Mouse (Mus musculus): ENCODE measurements around the gene Taok3.

Taok3 gene

DNA sequence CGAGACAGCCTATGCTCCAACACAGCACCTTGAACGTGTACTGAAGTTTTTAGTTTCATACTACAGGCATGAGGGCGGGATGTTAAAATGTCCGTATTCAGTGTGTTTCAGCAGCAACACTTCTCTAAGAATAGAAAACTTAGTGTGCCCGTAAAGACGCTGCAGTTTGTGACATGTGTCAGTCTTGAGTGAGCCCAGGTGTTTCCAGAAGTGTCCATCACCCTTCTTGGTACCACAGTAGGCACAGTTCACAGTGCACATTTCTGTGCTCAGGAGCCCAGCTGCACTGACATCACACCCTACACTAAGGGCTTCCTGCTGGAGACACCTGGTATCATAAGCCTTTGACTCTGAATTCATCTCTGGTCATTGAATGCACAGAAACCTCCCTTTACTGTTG lies 58.6 kb downstream of the Taok3 start:
- no peak for DNase-seq (ENCODE audit: low spot score in 2 of 2)

DNA sequence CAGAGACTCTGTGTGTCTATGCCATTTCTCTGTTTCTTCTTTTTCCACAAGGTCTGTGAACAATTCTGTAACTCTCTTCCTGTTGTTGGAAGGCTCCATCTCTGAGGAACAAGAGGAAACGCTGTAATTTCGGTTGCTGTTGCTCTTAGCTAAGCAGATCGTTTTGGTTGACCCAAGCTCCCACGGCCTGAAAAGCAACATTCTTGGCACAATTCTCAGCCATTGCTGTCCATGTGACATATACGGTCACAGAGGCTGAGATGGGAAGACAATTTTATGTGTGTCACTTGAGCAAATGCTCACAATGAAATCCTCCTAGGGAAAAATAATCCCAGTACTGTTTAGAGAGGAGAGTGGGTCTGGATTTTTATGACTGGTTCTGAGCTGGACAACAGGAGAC lies 62.0 kb downstream of the Taok3 start:
- no peak for DNase-seq (ENCODE audit: low spot score in 2 of 2)

DNA sequence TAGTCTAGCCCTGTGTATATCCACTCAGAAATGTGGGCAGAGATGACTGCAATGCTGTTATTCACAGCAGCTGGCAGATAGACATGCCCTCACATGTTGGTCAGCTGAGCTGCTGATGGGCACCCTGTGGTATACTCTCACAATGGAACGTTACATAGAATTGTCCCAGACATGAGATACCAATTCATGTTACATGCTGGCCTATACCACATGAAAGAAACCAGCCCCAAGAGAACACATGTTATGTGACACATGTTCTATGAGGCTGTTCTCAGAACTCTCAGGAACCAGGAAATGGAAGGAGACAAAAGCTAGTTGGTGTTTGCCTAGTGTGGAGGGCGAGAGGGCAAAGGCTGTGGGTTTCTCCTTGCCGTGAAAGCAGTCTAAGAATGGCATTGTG lies 62.5 kb downstream of the Taok3 start:
- no peak for DNase-seq (ENCODE audit: low spot score in 2 of 2)

DNA sequence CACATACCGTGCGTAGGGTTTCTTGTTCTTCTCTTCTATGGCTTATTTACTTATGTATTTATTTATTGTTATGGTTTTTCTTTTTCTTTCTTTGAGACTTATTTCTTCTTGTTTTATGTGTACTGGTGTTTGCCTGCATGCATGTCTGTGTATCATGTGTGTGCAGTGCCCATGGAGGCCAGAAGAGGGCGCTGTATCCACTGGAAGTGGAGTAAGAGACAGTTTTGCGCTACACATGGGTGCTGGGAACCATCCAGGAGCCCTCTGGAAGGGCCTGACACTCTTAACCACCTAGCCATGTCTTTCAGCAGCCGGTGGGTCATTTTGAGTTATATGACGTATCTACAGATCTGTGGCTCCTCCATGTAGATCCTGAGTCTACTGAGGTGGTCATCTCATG lies 64.9 kb downstream of the Taok3 start:
- DNase-seq (ENCODE audit: low spot score in 2 of 2), result no peak

DNA sequence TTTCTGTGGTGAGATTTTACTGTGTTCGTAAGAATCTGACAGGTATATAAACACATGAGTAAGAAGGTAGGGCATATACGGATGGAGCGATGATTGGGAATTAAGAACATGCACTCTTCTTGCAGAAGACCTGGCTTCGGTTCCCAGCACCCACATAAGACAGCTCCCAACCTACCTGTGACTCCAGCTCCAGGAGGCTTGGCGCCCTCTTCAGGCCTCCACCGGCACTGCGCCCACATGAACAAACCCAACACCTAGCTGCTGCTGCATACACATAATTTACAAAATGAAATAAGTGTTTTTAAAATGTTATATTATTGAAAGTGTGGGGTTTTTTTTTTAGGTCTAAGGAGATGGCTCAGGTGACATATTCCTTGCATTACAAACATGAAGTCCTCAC lies 65.7 kb downstream of the Taok3 start:
- DNase-seq (ENCODE audit: low spot score in 2 of 2), result no peak

DNA sequence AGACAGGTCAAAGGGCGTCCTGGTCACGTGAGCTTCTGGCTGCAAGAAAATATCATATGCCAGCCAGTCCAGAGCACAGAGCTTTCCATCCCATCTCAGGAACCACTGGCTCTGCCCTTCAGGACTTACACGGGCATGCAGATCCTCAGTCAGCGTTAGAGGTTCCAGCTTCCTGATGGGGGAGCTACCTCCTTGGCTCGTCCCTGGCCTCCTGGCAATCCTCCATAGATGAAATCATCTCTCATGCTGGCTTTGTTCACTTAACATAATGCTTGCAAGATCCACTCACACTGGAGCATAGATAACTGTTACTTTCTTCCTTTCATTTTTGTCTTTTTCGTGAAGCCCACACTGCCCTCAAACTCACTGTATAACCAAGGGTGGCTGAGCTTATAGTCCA lies 72.1 kb downstream of the Taok3 start:
- no peak for DNase-seq (ENCODE audit: low spot score in 2 of 2)

DNA sequence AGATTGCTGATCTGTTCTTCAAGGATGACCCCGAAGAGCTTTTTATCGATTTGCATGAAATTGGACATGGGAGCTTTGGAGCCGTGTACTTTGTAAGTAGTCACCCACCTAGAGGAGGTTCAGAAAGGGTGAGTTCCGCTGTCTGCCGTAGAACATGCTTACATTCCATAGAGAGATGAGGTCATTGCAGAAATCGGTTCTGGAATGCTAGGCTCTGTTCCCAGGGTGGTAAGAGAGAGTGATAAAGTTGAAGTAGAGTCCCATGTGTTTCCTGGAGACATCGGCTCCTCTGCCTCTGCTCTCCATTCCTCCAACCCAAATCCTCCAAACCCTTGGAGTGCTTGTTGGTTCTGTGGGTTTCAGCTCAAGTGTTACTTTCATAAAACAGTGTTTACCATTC lies 73.8 kb downstream of the Taok3 start:
- no peak for DNase-seq (ENCODE audit: low spot score in 2 of 2)

DNA sequence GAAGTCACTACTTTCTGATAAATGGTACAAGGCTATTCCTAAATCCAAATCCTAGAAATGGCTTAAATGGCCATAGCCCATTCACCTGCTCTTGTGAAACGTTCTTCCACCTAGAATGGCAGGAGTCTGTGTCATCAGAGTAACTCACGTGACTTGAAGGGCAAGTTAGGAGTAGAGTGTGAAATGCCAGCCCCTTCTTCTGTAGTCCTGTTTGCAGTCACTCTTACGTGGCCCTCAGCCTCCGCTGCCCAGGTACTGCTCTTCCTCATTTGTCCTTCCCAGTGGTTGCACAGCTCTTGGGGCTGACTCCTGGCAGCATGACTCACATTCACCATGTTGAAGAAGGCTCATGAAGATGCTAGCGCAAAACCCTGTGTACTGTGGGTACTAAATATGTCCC lies 74.7 kb downstream of the Taok3 start:
- DNase-seq (ENCODE audit: low spot score in 2 of 2), result no peak

DNA sequence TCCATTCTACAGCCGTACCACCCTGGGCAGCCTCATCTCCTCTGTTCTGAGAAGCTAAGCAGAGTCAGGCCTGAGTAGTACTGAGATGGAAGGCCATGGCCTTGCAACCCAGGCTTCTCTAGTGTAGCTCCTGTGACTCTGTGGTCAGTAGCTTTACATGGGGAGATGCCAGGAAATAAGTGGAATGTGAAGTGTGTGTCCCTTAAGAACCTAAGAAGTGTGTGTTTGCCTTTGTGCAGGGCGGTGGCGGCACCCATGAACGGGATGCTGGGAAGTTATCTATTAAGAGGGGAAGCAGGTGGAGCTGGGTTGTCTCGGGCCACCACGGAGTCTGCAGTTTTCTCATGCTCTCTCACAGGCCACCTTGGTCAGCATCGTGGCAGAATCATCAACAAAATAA lies 76.6 kb downstream of the Taok3 start:
- no peak for DNase-seq (ENCODE audit: low spot score in 2 of 2)

DNA sequence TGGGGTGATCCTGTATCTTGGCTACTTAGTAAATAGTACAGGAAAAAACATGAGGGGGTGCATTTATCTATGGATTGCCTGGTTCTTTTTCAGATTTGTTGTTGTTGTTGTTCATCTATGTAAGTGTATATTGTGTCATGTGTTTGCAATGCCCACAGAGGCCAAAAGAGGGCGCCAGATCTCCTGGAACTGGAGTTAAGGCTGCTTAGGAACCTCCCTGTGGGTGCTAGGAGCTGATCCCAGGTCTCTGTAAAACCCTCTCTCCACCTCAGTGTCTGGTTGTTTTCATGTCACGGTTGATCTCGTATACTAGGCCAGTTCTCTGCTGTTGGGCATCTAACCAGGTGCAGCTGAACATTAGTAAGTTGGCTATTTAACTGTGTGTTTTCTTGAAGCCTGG lies 78.5 kb downstream of the Taok3 start:
- no peak for DNase-seq (ENCODE audit: low spot score in 2 of 2)

DNA sequence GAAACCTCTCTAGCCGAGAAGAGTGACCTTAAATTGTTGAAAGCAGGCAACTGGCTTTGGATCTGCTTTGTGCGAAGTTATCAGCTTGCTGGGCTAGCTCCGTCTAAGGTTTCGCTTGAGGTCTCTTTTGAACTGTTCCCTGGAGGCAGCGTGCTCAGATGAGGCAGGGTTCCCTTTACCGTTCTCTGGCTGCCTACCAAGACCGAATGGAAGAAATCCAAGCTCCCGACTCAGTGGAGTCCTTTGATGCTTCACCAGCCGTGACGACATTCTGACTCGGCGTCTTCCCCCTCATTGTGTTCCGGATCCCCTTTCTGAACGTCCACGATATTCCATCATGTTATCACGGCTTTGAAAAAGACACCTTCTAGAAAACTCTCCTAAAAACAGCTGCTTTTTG lies 87.4 kb downstream of the Taok3 start:
- DNase-seq (ENCODE audit: low spot score in 2 of 2), result peak in 1 of 2 experiments; percentile 7

DNA sequence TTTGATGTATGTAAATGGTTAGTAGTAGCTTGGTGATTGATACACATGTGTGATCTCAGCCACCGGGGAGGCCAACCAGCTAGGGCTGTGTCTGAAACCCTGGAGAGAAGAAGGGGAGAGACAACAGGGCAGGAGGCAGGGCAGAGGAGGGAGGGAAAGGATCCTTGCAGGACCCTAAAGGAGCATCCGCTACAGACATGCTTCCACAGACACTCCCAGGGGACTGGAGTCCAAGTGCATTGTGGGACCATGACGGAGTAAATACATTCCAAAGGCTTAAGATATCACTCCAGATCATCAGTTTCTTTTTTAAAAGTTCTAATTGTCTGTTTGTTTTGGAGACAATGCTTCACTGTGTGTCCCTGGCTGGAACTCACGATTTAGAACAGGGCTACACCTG lies 94.1 kb downstream of the Taok3 start:
- DNase-seq (ENCODE audit: low spot score in 2 of 2), result no peak

DNA sequence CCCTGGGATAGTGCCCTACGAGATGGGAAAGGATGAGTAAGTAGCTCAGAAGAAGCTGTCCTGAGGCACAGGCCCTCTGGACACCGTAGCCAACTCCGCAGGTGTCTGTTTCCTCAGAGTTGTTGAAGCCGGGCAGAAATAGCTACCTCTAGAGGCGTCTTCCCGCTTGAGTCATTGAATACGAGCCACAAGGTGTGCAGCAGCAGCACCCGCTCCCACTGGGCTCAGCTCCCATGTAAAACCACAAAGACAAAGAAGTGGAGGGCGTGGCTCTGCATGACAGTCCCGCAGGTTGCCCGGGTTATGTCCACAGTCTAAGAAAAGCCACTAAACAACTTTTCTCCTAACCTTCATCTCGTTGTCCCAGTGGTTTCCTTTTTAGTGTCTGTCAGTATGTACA lies 111.1 kb downstream of the Taok3 start:
- no peak for DNase-seq (ENCODE audit: low spot score in 2 of 2)

DNA sequence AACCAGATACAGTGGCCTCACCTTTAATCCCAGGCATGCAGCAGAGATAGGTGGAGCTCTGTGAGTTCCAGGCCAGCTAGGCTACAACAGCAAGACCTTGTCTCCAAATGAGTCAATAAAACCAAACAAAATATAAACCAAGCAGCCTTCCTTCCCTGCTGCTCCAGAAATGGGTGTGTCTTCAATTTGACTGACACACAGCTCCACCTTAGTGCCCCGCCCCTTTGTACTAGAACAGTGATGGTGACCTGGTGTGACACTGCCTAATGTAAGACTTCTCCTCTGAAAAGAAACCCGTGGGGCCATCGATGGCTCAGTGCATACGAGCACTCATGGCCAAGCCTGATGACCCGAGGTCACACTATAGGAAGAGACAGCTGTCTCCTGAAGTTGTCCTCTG lies 116.6 kb downstream of the Taok3 start:
- DNase-seq (ENCODE audit: low spot score in 2 of 2), result no peak

DNA sequence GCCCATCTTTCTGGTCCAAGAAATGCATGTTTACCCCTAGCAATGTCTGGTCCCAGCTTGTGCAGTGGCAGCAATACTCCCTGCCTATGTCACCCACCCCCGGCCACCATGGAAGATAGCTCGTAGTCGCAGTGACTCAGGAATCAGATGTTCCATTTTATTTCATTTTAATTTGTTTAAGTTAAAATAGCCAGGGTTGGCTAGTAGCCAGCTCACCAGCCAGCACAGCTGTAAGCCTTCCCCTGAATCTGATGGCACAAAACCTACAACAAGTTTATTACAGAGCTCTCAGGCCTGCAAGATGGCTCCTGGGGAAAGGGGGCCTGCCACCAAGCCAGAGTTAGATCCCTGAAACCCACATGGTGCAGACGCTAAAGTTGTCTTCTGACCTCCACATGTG lies 119.2 kb downstream of the Taok3 start:
- DNase-seq (ENCODE audit: low spot score in 2 of 2), result no peak

DNA sequence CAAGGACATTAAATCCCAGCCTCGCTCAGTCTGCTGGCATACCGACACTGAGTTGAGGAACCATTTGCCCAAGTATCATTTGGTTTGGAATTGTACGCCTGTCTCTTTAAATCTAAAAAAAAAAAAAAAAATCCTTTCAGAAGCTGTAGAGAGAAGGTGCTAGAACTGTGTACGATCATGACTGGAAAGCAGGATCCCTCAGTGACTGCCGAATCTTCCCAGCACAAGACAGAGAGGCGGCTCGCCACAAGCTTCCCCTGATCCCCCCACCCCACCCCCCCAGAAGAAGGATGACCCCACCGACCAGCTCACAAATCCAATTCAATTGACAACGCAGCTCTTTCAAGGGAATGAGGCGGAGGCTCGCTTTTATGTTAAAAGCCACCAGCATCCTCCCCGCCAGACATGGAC lies 120.4 kb downstream of the Taok3 start:
- DNase-seq (ENCODE audit: low spot score in 2 of 2), result peak in 1 of 2 experiments; percentile 7

DNA sequence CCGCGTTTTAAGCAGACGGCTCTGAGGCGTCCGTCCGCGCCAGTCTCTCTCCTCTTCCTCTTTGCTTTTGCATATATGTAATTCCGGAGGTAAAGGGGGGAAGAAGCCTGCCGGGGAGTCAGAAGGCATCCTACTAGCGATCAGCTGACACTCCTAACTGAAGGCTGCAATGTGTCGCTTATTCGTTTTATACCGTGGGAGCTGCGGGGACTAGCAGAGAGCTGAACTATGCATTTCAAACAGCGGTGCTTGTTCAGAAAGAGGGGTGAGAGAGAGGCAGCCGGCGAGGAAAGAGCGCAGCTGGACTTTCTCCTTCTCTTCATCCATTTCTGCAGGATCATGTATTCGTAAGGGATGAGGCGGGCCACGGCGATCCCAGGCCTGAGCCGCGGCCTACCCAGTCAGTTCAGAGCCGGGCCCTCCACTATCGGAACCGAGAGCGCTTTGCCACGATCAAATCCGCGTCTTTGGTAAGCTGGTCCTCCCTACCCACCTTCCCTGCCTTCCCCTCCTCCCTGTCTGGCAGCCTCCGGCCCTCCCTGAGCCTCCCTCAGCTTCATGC lies 120.9 kb downstream of the Taok3 start:
- peak in 1 of 2 experiments; percentile 44 for DNase-seq (ENCODE audit: low spot score in 2 of 2)

DNA sequence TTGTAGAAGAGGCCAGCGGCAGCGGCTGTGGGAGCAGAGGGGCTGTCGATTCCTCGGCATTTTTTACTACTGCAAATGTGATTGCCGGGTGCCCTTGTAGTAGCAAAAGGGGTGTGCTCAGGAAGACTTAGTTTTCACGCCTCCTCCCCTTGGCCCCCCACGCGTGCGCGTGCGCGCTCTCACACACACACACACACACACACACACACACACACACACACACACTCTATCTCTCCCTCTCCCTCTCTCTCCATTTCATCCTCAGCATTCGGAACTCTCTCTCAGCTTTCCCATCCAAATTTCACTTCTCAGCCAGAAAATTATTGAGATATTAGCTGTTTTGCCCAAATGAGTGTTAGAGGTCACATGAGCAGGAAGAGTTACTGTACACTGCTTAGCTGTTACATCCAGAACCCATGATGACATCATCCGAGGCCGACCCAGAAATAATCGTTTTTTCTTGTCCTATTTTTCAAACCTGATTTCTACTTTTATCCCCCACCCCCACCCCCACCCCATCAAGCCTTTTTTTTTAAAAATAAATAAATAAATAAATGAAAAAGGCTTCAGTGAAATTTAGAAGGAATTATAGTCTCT lies 122.1 kb downstream of the Taok3 start:
- DNase-seq (ENCODE audit: low spot score in 2 of 2), result peak in 1 of 2 experiments; percentile 47

DNA sequence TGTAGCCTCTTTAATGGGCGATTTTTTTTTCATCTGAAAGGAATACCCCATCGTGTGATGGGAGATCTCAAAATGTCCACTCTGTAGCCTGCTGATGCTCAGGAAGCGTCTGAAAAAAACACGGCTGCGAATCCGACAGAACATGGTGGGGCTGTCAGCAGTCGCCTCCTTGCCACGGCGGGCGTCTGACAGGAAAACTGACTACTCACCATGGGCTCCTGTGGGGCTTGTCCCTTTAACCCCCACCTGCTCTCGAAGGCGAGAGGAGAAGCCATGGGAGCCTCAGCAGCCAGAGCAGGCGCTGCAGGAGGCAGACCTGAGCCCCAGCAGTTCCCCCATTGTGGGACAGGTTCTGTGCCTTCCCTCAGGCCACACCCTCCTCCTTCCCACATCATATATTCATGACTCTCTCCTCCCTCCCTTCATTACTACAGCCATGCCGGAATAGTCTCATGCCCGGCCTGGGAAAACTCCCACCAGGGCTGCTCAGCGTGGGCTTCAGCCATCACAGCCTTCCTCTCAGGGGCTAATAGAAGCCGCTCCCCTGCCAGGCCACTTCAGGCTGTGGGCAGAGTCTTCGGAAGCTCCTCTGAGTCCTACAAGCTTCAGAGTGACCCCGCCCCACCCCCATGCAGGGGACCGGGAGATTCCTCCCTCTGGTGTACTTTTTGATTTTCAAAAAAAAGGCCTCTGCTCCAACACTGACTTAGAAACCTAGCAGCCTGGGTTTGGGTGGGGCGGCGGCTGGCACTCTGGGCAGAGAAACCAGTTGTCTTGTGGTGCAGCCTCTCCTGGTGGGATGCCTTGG lies 122.9 kb downstream of the Taok3 start:
- DNase-seq (ENCODE audit: low spot score in 2 of 2), result peak in 1 of 2 experiments; percentile 12

DNA sequence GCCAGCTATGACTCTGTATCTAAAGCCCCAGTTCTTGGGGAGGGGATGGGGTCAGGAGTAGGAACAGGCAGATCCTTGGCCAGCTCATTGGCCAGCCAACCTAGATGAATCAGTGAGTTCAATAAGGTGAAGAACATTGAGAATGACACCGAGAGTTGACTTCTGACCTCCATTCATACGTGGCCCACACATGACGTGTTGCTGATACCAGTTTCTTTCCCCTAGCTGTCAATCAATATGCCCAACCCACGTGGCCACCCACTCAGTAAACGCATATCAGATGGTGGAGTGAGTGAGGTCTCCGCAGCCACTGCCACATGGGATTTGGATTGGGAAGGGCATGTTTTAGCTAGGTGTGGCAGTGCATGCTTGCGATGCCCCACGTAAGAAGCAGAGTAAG lies 125.2 kb downstream of the Taok3 start:
- DNase-seq (ENCODE audit: low spot score in 2 of 2), result no peak

DNA sequence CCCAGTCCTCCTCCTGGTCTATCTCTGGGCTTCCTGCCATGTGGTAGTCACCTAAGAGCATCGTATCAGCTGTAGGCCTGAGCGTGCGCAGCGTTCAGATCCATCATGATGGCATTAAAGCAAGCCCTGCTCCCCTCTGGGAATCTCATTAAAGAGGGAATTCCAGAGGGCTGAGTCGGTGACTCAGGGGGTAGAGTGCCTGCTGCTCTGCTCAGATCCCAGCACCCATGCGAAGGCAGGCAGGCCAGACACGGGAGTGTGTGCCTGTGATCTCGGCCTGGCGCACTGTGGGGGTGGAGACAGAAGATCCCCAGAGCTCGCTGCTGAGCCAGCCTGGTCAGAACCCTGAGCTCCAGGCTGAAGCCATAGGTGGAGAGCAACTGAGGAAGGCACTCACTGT lies 128.4 kb downstream of the Taok3 start:
- DNase-seq (ENCODE audit: low spot score in 2 of 2), result no peak

DNA sequence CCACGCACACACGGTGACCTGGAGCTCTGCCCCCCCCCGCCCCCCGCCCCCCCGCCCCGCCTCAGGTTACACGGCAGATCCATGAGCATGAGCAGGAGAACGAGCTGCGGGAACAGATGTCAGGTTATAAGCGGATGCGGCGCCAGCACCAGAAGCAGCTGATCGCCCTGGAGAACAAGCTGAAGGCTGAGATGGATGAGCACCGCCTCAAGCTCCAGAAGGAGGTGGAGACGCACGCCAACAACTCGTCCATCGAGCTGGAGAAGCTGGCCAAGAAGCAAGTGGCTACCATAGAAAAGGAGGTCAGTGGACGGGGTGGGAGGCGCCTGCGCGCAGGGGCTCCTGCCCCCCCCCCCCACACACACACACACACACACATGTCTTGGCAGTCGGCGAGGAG lies 130.9 kb downstream of the Taok3 start:
- no peak for DNase-seq (ENCODE audit: low spot score in 2 of 2)

DNA sequence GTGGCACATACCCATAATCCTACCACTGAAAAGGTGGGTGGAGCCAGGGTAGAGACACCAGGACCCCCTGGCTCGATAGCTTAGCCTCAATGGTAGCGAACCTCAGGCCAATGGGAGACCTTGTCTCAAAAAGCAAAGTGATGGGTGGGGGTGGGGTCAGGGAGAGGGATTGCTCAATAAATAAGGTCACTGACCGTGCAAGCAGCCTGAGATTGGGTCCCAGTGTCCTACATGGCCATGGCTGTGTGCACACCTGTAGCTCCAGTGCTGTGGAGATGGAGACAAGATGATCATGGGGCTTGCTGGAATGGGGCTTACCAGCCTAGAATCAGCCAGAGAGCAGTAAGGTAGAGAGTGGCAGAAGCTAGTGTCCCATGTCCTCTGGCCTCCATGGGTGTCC lies 131.8 kb downstream of the Taok3 start:
- DNase-seq (ENCODE audit: low spot score in 2 of 2), result no peak
